Mouse (Mus musculus) hindbrain, postnatal 0 days (tissue): ENCODE data around the gene Tmem115. TPM values are rescaled to one million over a fixed set of nuclear protein-coding genes. Genes with fewer than 3 reads are reported as not detected.

Source experiments
- ATAC-seq: fragments of 200-750 bp; cut with Nextera tagmentation; 2 replicates; pipeline ENCODE4 v1.8.0; 2017; ENCODE audit warnings: mild to moderate bottlenecking, moderate TSS enrichment, moderate library complexity
- DNase-seq: peaks from one replicate; pipeline ENCODE4 v3.0.0-alpha.2; 2015; ENCODE audit warnings: low spot score
- H3K27ac ChIP-seq: fragments of 300-500 bp; sonication (generic); 2 replicates; pipeline ENCODE4 v1.5.1; 2014; ENCODE audit warnings: mild to moderate bottlenecking
- H3K27me3 ChIP-seq: fragments of 300-500 bp; sonication (generic); 2 replicates; pipeline ENCODE4 v1.6.1; 2014; ENCODE audit warnings: low read length, mixed read lengths; ENCODE audit not compliant: insufficient read depth
- H3K36me3 ChIP-seq: fragments of 300-500 bp; sonication (generic); 2 replicates; pipeline ENCODE4 v1.6.1; 2014; ENCODE audit warnings: low read length, mixed read lengths; ENCODE audit not compliant: insufficient read depth
- H3K4me1 ChIP-seq: fragments of 300-500 bp; sonication (generic); 2 replicates; pipeline ENCODE4 v1.6.1; 2014; ENCODE audit warnings: antibody characterized with exemption, low read length, mixed read lengths; ENCODE audit not compliant: insufficient read depth
- H3K4me2 ChIP-seq: fragments of 300-500 bp; sonication (generic); 2 replicates; pipeline ENCODE4 v1.6.1; 2014; ENCODE audit warnings: low read depth, mild to moderate bottlenecking, low read length, moderate library complexity, mixed read lengths
- H3K4me3 ChIP-seq: fragments of 300-500 bp; sonication (generic); 2 replicates; pipeline ENCODE4 v1.5.1; 2014; ENCODE audit warnings: low read length
- H3K9ac ChIP-seq: fragments of 300-500 bp; sonication (generic); replicated peaks from 2 replicates; pipeline ENCODE4 v1.6.1; 2014; ENCODE audit warnings: mild to moderate bottlenecking, low read length, moderate library complexity, mixed read lengths
- H3K9me3 ChIP-seq: fragments of 300-500 bp; sonication (generic); 2 replicates; pipeline ENCODE4 v1.6.1; 2016; ENCODE audit warnings: low read length, mixed read lengths
- CTCF ChIP-seq: IDR thresholded peaks from 2 replicates; pipeline ENCODE4 v1.5.1; 2016; ENCODE audit warnings: antibody characterized with exemption, control low read depth, low read depth
- WGBS: fragments of 180-500 bp; shearing (Covaris S2); extraction: QIAGEN DNeasy Blood & Tissue Kit; methylation state at CpG from one replicate; pipeline ENCODE4 v1.1.7; 2014; 5-methylcytosine and 5-hydroxymethylcytosine counted together
- polyA plus RNA-seq: library from polyadenylated mRNA; unstranded; fragments of >200 nt; fragmentation: Nextera tagmentation; extraction: Ambion mirVana; gene quantifications from 2 replicates; pipeline ENCODE4 v1.2.1, GENCODE M21; 2015
- total RNA-seq: library from RNA; depleted of rRNA; stranded (reverse); fragments of >200 nt; gene quantifications from 2 replicates; pipeline ENCODE4 v1.2.3, GENCODE M21; 2014

Tmem115 gene
- total and polyA plus RNA-seq, 2 experiments from 2014 or later, result 52.3 to 72.6 TPM

GRCm38 (mm10) chr9:107521190-107521589 lies 12.6 kb upstream of the Tmem115 start:
- no peaks in the 10 kb centered on the region for H3K27me3 ChIP-seq
- no peak for TF ChIP-seq CTCF
- WGBS, result 64% methylated on average over 5 of the region's 5 CpGs
- H3K4me3 ChIP-seq, result no peak overlapping the region
- H3K4me1 ChIP-seq, result peaks cover 3% of the 10 kb centered on the region
- no peak overlapping the region for H3K4me2 ChIP-seq
- 0 out of 2 replicates have a peak overlapping the region, but pooled peaks have one; percentile 20 for H3K27ac ChIP-seq
- H3K9me3 ChIP-seq, result no peaks in the 10 kb centered on the region
- 0 out of 2 replicates have a peak, but pooled peaks cover 9% of the 10 kb centered on the region for H3K36me3 ChIP-seq
- DNase-seq (no peak), ATAC-seq (no peak)
- H3K9ac ChIP-seq, result no peak overlapping the region

GRCm38 (mm10) chr9:107521711-107522399 lies 11.9 kb upstream of the Tmem115 start:
- Histone ChIP-seq H3K4me3 (no peak overlapping the region), H3K9me3 (no peaks in the 10 kb centered on the region), H3K9ac (no peak overlapping the region), H3K4me1 (peaks cover 9% of the 10 kb centered on the region), H3K4me2 (peak overlapping the region; percentile 16; the same call in 1 of the 2 replicates), H3K36me3 (0 out of 2 replicates have a peak, but pooled peaks cover 9% of the 10 kb centered on the region), H3K27ac (no peak overlapping the region), H3K27me3 (no peaks in the 10 kb centered on the region)
- WGBS, result 23% methylated on average over 24 of the region's 25 CpGs
- TF ChIP-seq CTCF, result no peak
- DNase-seq, result peak; percentile 25
- ATAC-seq, result no peak

- Histone ChIP-seq H3K27me3 (no peaks in the 10 kb centered on the region), H3K4me1 (peaks cover 13% of the 10 kb centered on the region), H3K36me3 (0 out of 2 replicates have a peak, but pooled peaks cover 9% of the 10 kb centered on the region), H3K4me2 (no peak overlapping the region), H3K4me3 (no peak overlapping the region), H3K9ac (no peak overlapping the region), H3K9me3 (no peaks in the 10 kb centered on the region), H3K27ac (no peak overlapping the region)
- TF ChIP-seq CTCF, result no peak
- no peak for DNase-seq
- ATAC-seq, result no peak
- WGBS, result 18% methylated on average over 2 of the region's 2 CpGs
Observed at GRCm38 (mm10) chr9:107522400-107522711, 11.4 kb upstream of the Tmem115 start.

GRCm38 (mm10) chr9:107526198-107527026 lies 7.3 kb upstream of the Tmem115 start:
- ATAC-seq (peak; percentile 78), DNase-seq (peak; percentile 76)

GRCm38 (mm10) chr9:107534408-107535202 lies 860 bp downstream of the Tmem115 start:
- H3K9ac ChIP-seq, result peak overlapping the region; percentile 86
- ATAC-seq, result no peak
- H3K9me3 ChIP-seq, result no peaks in the 10 kb centered on the region
- no peaks in the 10 kb centered on the region for H3K27me3 ChIP-seq
- H3K4me3 ChIP-seq, result peak overlapping the region; percentile 90
- peaks cover 26% of the 10 kb centered on the region for H3K4me1 ChIP-seq
- peak; percentile 59 for DNase-seq
- under 1% methylated on average over 40 of the region's 40 CpGs for WGBS
- H3K36me3 ChIP-seq, result peaks cover 18% of the 10 kb centered on the region; the same call in 1 of the 2 replicates
- no peak for TF ChIP-seq CTCF
- H3K4me2 ChIP-seq, result peak overlapping the region; percentile 98
- peak overlapping the region; percentile 90 for H3K27ac ChIP-seq

More at GRCm38 (mm10) chr9:107526198-107527026, 7.3 kb upstream of the Tmem115 start:
- Histone ChIP-seq H3K4me2 (peak overlapping the region; percentile 49), H3K9ac (peak overlapping the region; percentile 28), H3K27me3 (no peaks in the 10 kb centered on the region), H3K4me3 (peak overlapping the region; percentile 27), H3K36me3 (0 out of 2 replicates have a peak, but pooled peaks cover 4% of the 10 kb centered on the region), H3K4me1 (peaks cover 13% of the 10 kb centered on the region), H3K27ac (no peak overlapping the region), H3K9me3 (no peaks in the 10 kb centered on the region)
- peak; percentile 51 for TF ChIP-seq CTCF
- WGBS, result 9% methylated on average over 43 of the region's 44 CpGs

- H3K4me1 ChIP-seq, result peaks cover 39% of the 10 kb centered on the region
Observed at GRCm38 (mm10) chr9:107538231-107538630, 4.5 kb downstream of the Tmem115 start.

More at GRCm38 (mm10) chr9:107538231-107538630, 4.5 kb downstream of the Tmem115 start:
- Histone ChIP-seq H3K27ac (no peak overlapping the region), H3K9me3 (no peaks in the 10 kb centered on the region), H3K9ac (no peak overlapping the region), H3K4me3 (no peak overlapping the region), H3K27me3 (no peaks in the 10 kb centered on the region), H3K36me3 (peaks cover 18% of the 10 kb centered on the region; the same call in 1 of the 2 replicates), H3K4me2 (no peak overlapping the region)
- DNase-seq, result no peak
- no peak for ATAC-seq
- WGBS, result 78% methylated on average over 7 of the region's 7 CpGs
- no peak for TF ChIP-seq CTCF
